Mouse (Mus musculus): Measurements from ENCODE around the gene Akap8l.

GRCm38 (mm10) chr17:32362686-32363085, 12.3 kb upstream of the Akap8l start:
- TF ChIP-seq POLR2A (IDR thresholded peaks at IDR 0.05; ENCODE audit: borderline replicate concordance, extremely low read depth, low read depth, low read length): no peak
- TF ChIP-seq CTCF (IDR thresholded peaks at IDR 0.05; ENCODE audit: insufficient read depth, low read length): no peak
